ENCODE assay signal across 12 mouse cellular contexts in the genomic region with DNA sequence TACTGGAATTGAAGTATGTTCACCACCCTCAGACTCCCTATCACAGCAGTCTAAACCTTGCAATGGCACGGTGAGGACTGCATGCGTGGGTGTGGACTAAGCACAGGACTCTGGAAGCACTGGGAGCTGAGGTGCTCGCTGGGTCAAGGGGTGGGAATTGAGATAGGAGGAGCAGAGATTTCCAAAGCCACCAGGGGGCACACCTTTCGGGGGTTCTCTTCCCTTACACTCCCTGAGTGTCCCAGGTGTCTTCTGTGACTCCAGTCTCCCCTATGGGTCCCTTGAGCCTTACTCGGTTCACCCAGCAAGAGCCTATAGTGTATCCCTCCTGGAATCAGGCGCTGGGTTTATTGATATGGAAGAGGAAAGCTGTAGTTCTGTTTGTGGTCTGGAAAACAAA. TPM values are rescaled to one million over a fixed set of nuclear protein-coding genes. Genes with fewer than 3 reads are reported as not detected.
DNase-seq lines count a peak whose midpoint lies in the region; ATAC-seq and TF ChIP-seq lines count a peak whose summit lies in the region.
"Had no signal": no experiment of that assay in that cellular context is flagged by ENCODE, and none has a peak within 500 bp of the region (broad histone marks: within the 10 kb centered on the region; RNA-seq: fewer than 3 reads in every experiment).

No protein-coding gene starts in this region.

- TF ChIP-seq EP300 in CH12.LX (IDR thresholded peaks at IDR 0.05; ENCODE audit: low read length): no peak

- dilution Hi-C loops in CH12.LX (cut with MboI; ENCODE audit: extremely low pct_ligation_motif_present, extremely low pct_unique_long_range_greater_than_20kb, low sequenced_read_pairs): no loop called here

- no peaks in the 10 kb centered on the region for H3K27me3 ChIP-seq in CH12.LX (replicated peaks)
- H3K27me3 ChIP-seq: limb, embryonic 12.5 days; stomach, embryonic 15.5 days had no signal

- H3K79me2 ChIP-seq in CH12.LX (replicated peaks; ENCODE audit: control insufficient read depth, extremely low read depth, insufficient read depth, poor library complexity, severe bottlenecking): no peaks in the 10 kb centered on the region

- no peak for TF ChIP-seq POLR2A in CH12.LX (IDR thresholded peaks at IDR 0.05; ENCODE audit: low read depth, low read length)

- intact Hi-C loops in left cerebral cortex, adult 2 months (cut with DNase I): no loop called here
- intact Hi-C loops in left cerebral cortex, postnatal 14 days (cut with DNase I): loop anchor here (5.0 kb wide), 1 partner anchor 59 kb away; a partner anchor contains a TSS

- no peak overlapping the region for H3K9ac ChIP-seq in CH12.LX (ENCODE audit: insufficient read depth, low read depth)
- H3K9ac ChIP-seq: limb, embryonic 12.5 days; stomach, embryonic 15.5 days had no signal

- no peaks in the 10 kb centered on the region for H3K9me3 ChIP-seq in CH12.LX (replicated peaks; ENCODE audit: low read length)
- H3K9me3 ChIP-seq: limb, embryonic 12.5 days; stomach, embryonic 15.5 days had no signal

- peaks cover 0 to 3% of the 10 kb centered on the region in 2 experiments for H3K36me3 ChIP-seq in CH12.LX (replicated peaks in 1 of 2; ENCODE audit: control insufficient read depth in 1 of 2, insufficient read depth in 1 of 2, low read length in 1 of 2)
- H3K36me3 ChIP-seq: limb, embryonic 12.5 days; stomach, embryonic 15.5 days had no signal

- peak; percentile 16 for TF ChIP-seq CTCF in left cerebral cortex, adult 2 months (IDR thresholded peaks at IDR 0.05)
- TF ChIP-seq CTCF in CH12.LX (conservative IDR thresholded peaks at IDR 0.05 in 1 of 2, IDR thresholded peaks at IDR 0.05 in 1 of 2; ENCODE audit: low read depth in 2 of 2, low read length in 2 of 2): peak; percentile 9 to 63; a peak in 2 of 4 replicates

- peak; percentile 21 for TF ChIP-seq RAD21 in CH12.LX (IDR thresholded peaks at IDR 0.05; ENCODE audit: low read depth, low read length)

- no peak overlapping the region for H3K27ac ChIP-seq in left cerebral cortex, adult 2 months
- H3K27ac ChIP-seq in CH12.LX (ENCODE audit: insufficient read depth, low read depth): no peak overlapping the region
- H3K27ac ChIP-seq: limb, embryonic 12.5 days; stomach, embryonic 15.5 days had no signal

- H3K4me2 ChIP-seq in CH12.LX (ENCODE audit: insufficient read depth, low read depth, poor library complexity, severe bottlenecking): peak overlapping the region; percentile 60
- H3K4me2 ChIP-seq: limb, embryonic 12.5 days; stomach, embryonic 15.5 days had no signal

- H3K4me3 ChIP-seq in left cerebral cortex, adult 2 months: no peak overlapping the region
- H3K4me3 ChIP-seq in CH12.LX (replicated peaks in 1 of 3; ENCODE audit: low read depth in 2 of 3, low read length in 2 of 3, poor library complexity in 1 of 3): no peak overlapping the region
- H3K4me3 ChIP-seq: limb, embryonic 12.5 days; stomach, embryonic 15.5 days had no signal

- in situ Hi-C loops in CH12.LX (cut with MboI; ENCODE audit: low pct_ligation_motif_present, low pct_unique_long_range_greater_than_20kb, low sequenced_read_pairs): no loop called here

- no peak for DNase-seq in left cerebral cortex, adult 2 months (ENCODE audit: extremely low spot score in 1 of 2, low spot score in 2 of 2)
- DNase-seq in left cerebral cortex, postnatal 14 days (ENCODE audit: low spot score in 2 of 2): no peak
- peak; percentile 36 for DNase-seq in CH12.LX (ENCODE audit: extremely low read depth)
- DNase-seq in MN1 (ENCODE audit: low spot score): peak; percentile 26
- DNase-seq in retina, embryonic 14.5 days (ENCODE audit: low spot score): peak; percentile 31
- DNase-seq in cerebellum, adult 8-10 months: no peak
- DNase-seq: gastrocnemius, postnatal 25 days; heart, postnatal 36 days had no signal

- peaks cover 19 to 25% of the 10 kb centered on the region in 2 experiments for H3K4me1 ChIP-seq in CH12.LX (ENCODE audit: control insufficient read depth in 1 of 2, insufficient read depth in 2 of 2)
- H3K4me1 ChIP-seq: limb, embryonic 12.5 days; stomach, embryonic 15.5 days had no signal

- no peak for ATAC-seq in activated CD4-positive, CD25-positive, alpha-beta regulatory T cell, adult 4 months

TF ChIP-seq in CH12.LX, 34 proteins besides CTCF, POLR2A, EP300 and RAD21:
- TF ChIP-seq SMC3 (IDR thresholded peaks at IDR 0.05; ENCODE audit: low read depth, low read length) (peak; percentile 55), ZC3H11A (IDR thresholded peaks at IDR 0.05; ENCODE audit: low read depth, low read length) (no peak)

RNA-seq across cellular contexts. Expression of a gene that starts 8.1 kb away (rescaled TPM):
- total RNA-seq in left cerebral cortex, adult 2 months (2021): 10 to 100 TPM; 41.6 to 47.3 TPM
- total RNA-seq in left cerebral cortex, postnatal 14 days (2021): 10 to 100 TPM; 32.1 to 32.8 TPM
- total RNA-seq in CH12.LX (2012; rRNA removed): 27.5 and 31.2 TPM in 2 replicates
- 28.8 and 32.0 TPM in 2 replicates for total RNA-seq in CH12.LX (2014; rRNA removed)
- polyA plus RNA-seq in CH12.LX (2012; ENCODE audit: insufficient read length, low read depth): 31.9 and 35.4 TPM in 2 replicates
- 10 to 100 TPM; 18.6 to 19.9 TPM for polyA plus RNA-seq in activated CD4-positive, CD25-positive, alpha-beta regulatory T cell, adult 4 months (2017; shearing (Covaris generic))

RNA-seq across cellular contexts. Expression of a gene that starts 8.7 kb away (rescaled TPM):
- total RNA-seq in left cerebral cortex, adult 2 months (2021): under 1 TPM; 0.45 to 0.79 TPM
- under 1 TPM; 0.38 to 0.40 TPM for total RNA-seq in left cerebral cortex, postnatal 14 days (2021)
- total RNA-seq in CH12.LX (2012; rRNA removed) (0.38 and 0.55 TPM in 2 replicates), CH12.LX (2014; rRNA removed) (0.62 and 0.66 TPM in 2 replicates)
- 1.1 and 1.4 TPM in 2 replicates for polyA plus RNA-seq in CH12.LX (2012; ENCODE audit: insufficient read length, low read depth)
- not detected for polyA plus RNA-seq in activated CD4-positive, CD25-positive, alpha-beta regulatory T cell, adult 4 months (2017; shearing (Covaris generic))
- total RNA-seq: gastrocnemius, postnatal 25 days; heart, postnatal 36 days had no signal
- polyA plus RNA-seq: limb, embryonic 12.5 days; neural tube, embryonic 11.5 days had no signal

RNA-seq across cellular contexts. Expression of a gene that starts 24.7 kb away (rescaled TPM):
- total RNA-seq in left cerebral cortex, adult 2 months (2021): 100 to 1,000 TPM; 175 to 184 TPM
- 100 to 1,000 TPM; 166 to 171 TPM for total RNA-seq in left cerebral cortex, postnatal 14 days (2021)
- total RNA-seq in CH12.LX (2012; rRNA removed) (118 and 150 TPM in 2 replicates), CH12.LX (2014; rRNA removed) (68.7 and 73.5 TPM in 2 replicates)
- 100 and 113 TPM in 2 replicates for polyA plus RNA-seq in CH12.LX (2012; ENCODE audit: insufficient read length, low read depth)
- 10 to 100 TPM; 32.8 to 37.0 TPM for polyA plus RNA-seq in activated CD4-positive, CD25-positive, alpha-beta regulatory T cell, adult 4 months (2017; shearing (Covaris generic))

RNA-seq across cellular contexts. Expression of a gene that starts 24.9 kb away (rescaled TPM):
- 1 to 10 TPM; 2.1 to 2.2 TPM for total RNA-seq in left cerebral cortex, adult 2 months (2021)
- total RNA-seq in left cerebral cortex, postnatal 14 days (2021): 1 to 10 TPM; 2.5 to 2.9 TPM
- total RNA-seq in CH12.LX (2012; rRNA removed) (2.3 and 3.1 TPM in 2 replicates), CH12.LX (2014; rRNA removed) (0.69 and 1.3 TPM in 2 replicates)
- polyA plus RNA-seq in CH12.LX (2012; ENCODE audit: insufficient read length, low read depth): 4.3 and 6.6 TPM in 2 replicates
- polyA plus RNA-seq in activated CD4-positive, CD25-positive, alpha-beta regulatory T cell, adult 4 months (2017; shearing (Covaris generic)): under 1 TPM in 1 of 2 experiments, not detected in 1; 0.73 TPM

RNA-seq across cellular contexts. Expression of a gene that starts 36.1 kb away (rescaled TPM):
- 10 to 100 TPM; 18.8 to 22.1 TPM for total RNA-seq in left cerebral cortex, adult 2 months (2021)
- total RNA-seq in left cerebral cortex, postnatal 14 days (2021): 1 to 10 TPM; 3.3 to 3.5 TPM
- total RNA-seq in CH12.LX (2012; rRNA removed): 0.08 and 0.25 TPM in 2 replicates
- 0.15 and 0.30 TPM in 2 replicates for total RNA-seq in CH12.LX (2014; rRNA removed)
- polyA plus RNA-seq in CH12.LX (2012; ENCODE audit: insufficient read length, low read depth): 0.15 TPM in 1 of 2 replicates, not detected in the other
- polyA plus RNA-seq in activated CD4-positive, CD25-positive, alpha-beta regulatory T cell, adult 4 months (2017; shearing (Covaris generic)): 1 to 10 TPM in 1 of 2 experiments, not detected in 1; 7.0 TPM
- polyA plus RNA-seq: limb, embryonic 12.5 days had no signal

Comparison
In these comparisons a context has a peak if more than half of its experiments do, and no peak if none do; other contexts are left out.
1. DNase-seq: peak in CH12.LX (single experiment), MN1 (single experiment) and retina, embryonic 14.5 days (single experiment); none in left cerebral cortex, adult 2 months (0 of 2), left cerebral cortex, postnatal 14 days (0 of 2) and cerebellum, adult 8-10 months (single experiment).